Comparison of ENCODE assay signal across 11 mouse cellular contexts in the genomic region with DNA sequence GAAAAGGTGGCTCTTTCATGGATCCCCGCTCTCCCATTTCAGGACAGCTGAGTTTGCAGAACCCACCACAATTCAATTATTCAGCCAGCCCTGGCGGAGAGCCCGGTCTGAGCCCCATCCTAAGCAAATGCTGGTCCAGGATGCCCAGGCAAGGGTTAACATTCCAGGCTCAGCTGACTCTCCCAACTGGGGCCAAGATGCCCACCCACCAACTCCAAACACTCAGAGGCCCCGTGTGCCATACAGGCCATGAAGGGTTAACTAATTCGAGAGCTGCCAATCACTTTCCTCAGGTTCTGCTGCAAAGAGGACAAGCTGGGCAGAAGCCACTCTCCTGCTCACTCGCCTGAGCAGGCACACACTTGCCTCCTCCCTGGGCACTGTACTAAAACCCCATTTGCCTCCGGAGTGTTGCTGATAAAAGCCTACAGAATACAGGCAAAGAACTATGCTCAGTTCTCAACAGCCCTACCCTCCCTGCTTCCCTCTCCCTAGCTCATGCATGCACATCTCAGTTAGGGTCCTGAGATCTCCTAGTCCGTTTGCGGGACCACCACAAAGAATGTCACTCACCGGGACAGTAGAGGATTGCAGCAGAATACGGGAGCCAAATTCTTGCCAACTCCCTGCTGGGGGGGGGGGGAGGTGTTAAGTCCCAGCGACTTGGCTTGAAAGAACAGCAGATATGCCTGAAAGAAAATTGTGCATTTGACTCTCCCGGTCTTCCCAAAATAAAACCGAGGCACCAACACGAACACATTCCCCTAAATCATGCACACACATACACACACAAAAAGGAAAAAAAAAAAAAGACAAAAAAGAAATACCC. TPM values are rescaled to one million over a fixed set of nuclear protein-coding genes. Genes with fewer than 3 reads are reported as not detected.
DNase-seq lines count a peak whose midpoint lies in the region; ATAC-seq lines count a peak whose summit lies in the region.
"Had no signal": no experiment of that assay in that cellular context is flagged by ENCODE, and none has a peak within 500 bp of the region (broad histone marks: within the 10 kb centered on the region; RNA-seq: fewer than 3 reads in every experiment).

No protein-coding gene starts in this region.

- H3K9ac ChIP-seq in hindbrain, embryonic 14.5 days: peak overlapping the region; percentile 55
- peak overlapping the region; percentile 42; the same call in 1 of the 2 replicates for H3K9ac ChIP-seq in neural tube, embryonic 14.5 days (replicated peaks; ENCODE audit: low read depth, low read length)
- H3K9ac ChIP-seq: embryonic facial prominence, embryonic 15.5 days had no signal

- peak; percentile 19 for DNase-seq in layer of hippocampus, adult 9-11 months
- DNase-seq in layer of hippocampus, postnatal 25 days (ENCODE audit: extremely low spot score in 1 of 2, low spot score in 1 of 2): no peak
- peak; percentile 78 to 79 for DNase-seq in cerebellum, postnatal 25 days
- peak; percentile 50 for DNase-seq in hindbrain, embryonic 14.5 days (ENCODE audit: low spot score)
- DNase-seq in Muller cell, postnatal 12 days (ENCODE audit: inconsistent ontology term): no peak
- DNase-seq in spleen, postnatal 4 days (ENCODE audit: low spot score in 2 of 2): no peak
- DNase-seq in heart, postnatal 14 days: no peak

- intact Hi-C loops in heart, postnatal 14 days (cut with DNase I): no loop called here

- H3K36me3 ChIP-seq in hindbrain, embryonic 14.5 days (replicated peaks; ENCODE audit: control insufficient read depth, insufficient read depth): no peaks in the 10 kb centered on the region
- H3K36me3 ChIP-seq in neural tube, embryonic 14.5 days (ENCODE audit: control insufficient read depth, insufficient read depth, low read length): no peaks in the 10 kb centered on the region
- H3K36me3 ChIP-seq: embryonic facial prominence, embryonic 15.5 days had no signal

- WGBS in hindbrain, embryonic 14.5 days: 7% methylated on average over 15 of the region's 15 CpGs
- 6% methylated on average over 15 of the region's 15 CpGs for WGBS in neural tube, embryonic 14.5 days

- H3K27ac ChIP-seq in hindbrain, embryonic 14.5 days: peak overlapping the region; percentile 61
- no peak overlapping the region for H3K27ac ChIP-seq in neural tube, embryonic 14.5 days (ENCODE audit: low read depth, low read length)
- H3K27ac ChIP-seq: embryonic facial prominence, embryonic 15.5 days had no signal

- H3K9me3 ChIP-seq in hindbrain, embryonic 14.5 days (ENCODE audit: control insufficient read depth, low read length): no peaks in the 10 kb centered on the region
- H3K9me3 ChIP-seq in neural tube, embryonic 14.5 days (ENCODE audit: control insufficient read depth, low read length): no peaks in the 10 kb centered on the region
- H3K9me3 ChIP-seq: embryonic facial prominence, embryonic 15.5 days had no signal

- peak overlapping the region; percentile 32 for H3K4me3 ChIP-seq in hindbrain, embryonic 14.5 days (replicated peaks; ENCODE audit: low read length)
- peak overlapping the region; percentile 30 for H3K4me3 ChIP-seq in neural tube, embryonic 14.5 days (ENCODE audit: low read depth, low read length)
- H3K4me3 ChIP-seq: embryonic facial prominence, embryonic 15.5 days had no signal

- peak overlapping the region; percentile 55 for H3K4me2 ChIP-seq in hindbrain, embryonic 14.5 days (replicated peaks)
- H3K4me2 ChIP-seq in neural tube, embryonic 14.5 days (ENCODE audit: low read depth, low read length): peak overlapping the region; percentile 54
- H3K4me2 ChIP-seq: embryonic facial prominence, embryonic 15.5 days had no signal

- ATAC-seq in hindbrain, embryonic 14.5 days (ENCODE audit: low FRiP score): peak; percentile 19; the same call in 1 of the 2 replicates
- no peak for ATAC-seq in neural tube, embryonic 14.5 days (ENCODE audit: low read depth)

- H3K4me1 ChIP-seq in hindbrain, embryonic 14.5 days (replicated peaks; ENCODE audit: control insufficient read depth, insufficient read depth, low read length): peaks cover 32% of the 10 kb centered on the region
- H3K4me1 ChIP-seq in neural tube, embryonic 14.5 days (ENCODE audit: control insufficient read depth, insufficient read depth, low read length): peaks cover 19% of the 10 kb centered on the region
- H3K4me1 ChIP-seq: embryonic facial prominence, embryonic 15.5 days had no signal

- H3K27me3 ChIP-seq in hindbrain, embryonic 14.5 days (ENCODE audit: control insufficient read depth, insufficient read depth, low read length): no peaks in the 10 kb centered on the region
- no peaks in the 10 kb centered on the region for H3K27me3 ChIP-seq in neural tube, embryonic 14.5 days (ENCODE audit: control insufficient read depth, insufficient read depth, low read length)

RNA-seq across cellular contexts. Expression of gene Rph3a, which starts 1.3 kb away (rescaled TPM):
- 100 to 1,000 TPM; 203 to 233 TPM for total RNA-seq in layer of hippocampus, postnatal 25 days (2021)
- polyA plus RNA-seq in hindbrain, embryonic 14.5 days (2014; fragmentation: Nextera tagmentation; extraction: Ambion mirVana): 28.6 and 33.7 TPM in 2 replicates
- polyA plus RNA-seq in neural tube, embryonic 14.5 days (2014; fragmentation: Nextera tagmentation; extraction: Ambion mirVana): 16.1 and 20.0 TPM in 2 replicates
- total RNA-seq in heart, postnatal 14 days (2021): not detected
- total RNA-seq: heart, postnatal 36 days; neutrophil, adult 5-6 weeks had no signal

Comparison
In these comparisons a context has a peak if more than half of its experiments do, and no peak if none do; other contexts are left out.
1. DNase-seq: peak in layer of hippocampus, adult 9-11 months (single experiment), cerebellum, postnatal 25 days (2 of 2) and hindbrain, embryonic 14.5 days (single experiment); none in layer of hippocampus, postnatal 25 days (0 of 2), Muller cell, postnatal 12 days (single experiment), spleen, postnatal 4 days (0 of 2) and heart, postnatal 14 days (0 of 2).
2. RNA of gene Rph3a, which starts 1.3 kb away (total RNA-seq): 203 to 233 TPM in layer of hippocampus, postnatal 25 days; not detected in heart, postnatal 14 days; every median in the first group is over 100 times any median in the second.